Mouse (Mus musculus) bone marrow macrophage, adult 2 months (primary cell): ENCODE measurements around the gene Gm9507.
"Not testable (repeated sequence)": the region's sequence is repeated elsewhere in the genome, so short reads cannot be mapped to it uniquely, and the experiment has no call there.

Experiments used
- CTCF ChIP-seq: IDR thresholded peaks from 2 replicates; pipeline ENCODE4 v1.5.1; 2012; ENCODE audit warnings: low read depth, mild to moderate bottlenecking, low read length, moderate library complexity
- POLR2A ChIP-seq: IDR thresholded peaks from 2 replicates; pipeline ENCODE4 v1.6.1; 2012; ENCODE audit warnings: mild to moderate bottlenecking, low read depth, low read length, borderline replicate concordance

DNA sequence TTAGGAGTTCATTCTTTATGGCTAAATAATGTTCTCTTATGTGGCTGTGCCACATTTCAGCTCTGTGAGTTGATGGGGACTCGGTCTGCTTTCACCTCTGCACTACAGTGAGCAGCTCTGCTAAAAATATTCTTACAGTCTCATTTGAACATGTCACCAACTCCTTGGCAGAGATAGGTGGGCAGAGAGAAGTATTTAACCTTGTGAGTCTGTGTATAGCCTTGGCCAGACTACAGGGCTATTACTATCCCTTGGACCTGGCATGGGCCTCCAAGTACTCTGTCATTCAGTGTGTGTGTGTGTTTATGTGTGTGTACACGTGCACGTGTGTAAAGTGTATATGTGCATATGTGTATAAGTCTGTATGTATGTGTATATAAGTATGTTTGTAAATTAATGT, 28.2 kb downstream of the Gm9507 start:
- not testable (repeated sequence) for TF ChIP-seq CTCF, POLR2A
